Mouse (Mus musculus): ENCODE measurements around the gene Galnt10. TPM values are rescaled to one million over a fixed set of nuclear protein-coding genes. Genes with fewer than 3 reads are reported as not detected.

The Galnt10 gene
- polyA plus RNA-seq, 1 experiment from 2014 or later: 31.4 TPM

DNA sequence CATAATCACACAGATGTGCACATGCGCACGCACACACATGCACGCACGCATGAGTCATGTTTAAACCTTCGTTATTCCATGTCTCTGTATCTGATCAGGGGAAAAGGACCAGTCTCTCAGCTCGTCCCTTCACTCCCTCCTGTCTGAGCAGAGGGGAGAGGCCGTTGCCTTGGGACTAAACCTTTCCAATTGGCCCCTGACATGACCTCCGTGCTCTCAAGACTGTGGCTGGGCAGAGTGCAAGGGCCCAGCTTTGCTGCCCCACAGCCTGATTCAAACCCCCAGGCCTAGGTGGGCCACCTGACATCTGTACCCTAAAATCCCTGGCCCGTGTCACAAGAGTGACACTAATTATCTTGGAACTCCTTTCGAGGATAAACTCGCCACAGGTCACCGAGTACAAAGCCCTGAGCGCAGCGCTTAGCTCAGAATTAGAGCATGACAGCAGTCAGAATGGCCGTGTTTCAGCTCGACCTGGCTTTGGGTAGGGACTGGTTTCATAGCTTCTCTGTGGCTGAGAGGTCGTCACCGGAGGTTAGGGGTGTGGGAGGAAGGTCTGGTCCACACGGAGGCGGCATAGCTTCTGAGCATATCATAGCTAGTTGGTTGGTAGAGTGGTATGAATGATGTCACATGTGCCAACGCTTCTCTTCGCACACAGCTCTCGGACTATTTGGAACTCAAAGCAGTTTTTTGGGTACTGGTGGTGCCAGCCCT lies 7.1 kb downstream of the Galnt10 start:
- Histone ChIP-seq H3K27me3 (no peaks in the 10 kb centered on the region), H3K4me2 (no peak overlapping the region), H3K4me1 (replicated peaks) (peaks cover 72% of the 10 kb centered on the region), H3K9me3 (no peaks in the 10 kb centered on the region), H3K9ac (replicated peaks) (no peak overlapping the region), H3K36me3 (no peaks in the 10 kb centered on the region), H3K27ac (no peak overlapping the region), H3K4me3 (replicated peaks) (no peak overlapping the region)
- ATAC-seq (ENCODE audit: insufficient number of reproducible peaks, insufficient read depth, low FRiP score, low TSS enrichment, low read depth): no peak
- WGBS: 85% methylated on average over 23 of the region's 23 CpGs

DNA sequence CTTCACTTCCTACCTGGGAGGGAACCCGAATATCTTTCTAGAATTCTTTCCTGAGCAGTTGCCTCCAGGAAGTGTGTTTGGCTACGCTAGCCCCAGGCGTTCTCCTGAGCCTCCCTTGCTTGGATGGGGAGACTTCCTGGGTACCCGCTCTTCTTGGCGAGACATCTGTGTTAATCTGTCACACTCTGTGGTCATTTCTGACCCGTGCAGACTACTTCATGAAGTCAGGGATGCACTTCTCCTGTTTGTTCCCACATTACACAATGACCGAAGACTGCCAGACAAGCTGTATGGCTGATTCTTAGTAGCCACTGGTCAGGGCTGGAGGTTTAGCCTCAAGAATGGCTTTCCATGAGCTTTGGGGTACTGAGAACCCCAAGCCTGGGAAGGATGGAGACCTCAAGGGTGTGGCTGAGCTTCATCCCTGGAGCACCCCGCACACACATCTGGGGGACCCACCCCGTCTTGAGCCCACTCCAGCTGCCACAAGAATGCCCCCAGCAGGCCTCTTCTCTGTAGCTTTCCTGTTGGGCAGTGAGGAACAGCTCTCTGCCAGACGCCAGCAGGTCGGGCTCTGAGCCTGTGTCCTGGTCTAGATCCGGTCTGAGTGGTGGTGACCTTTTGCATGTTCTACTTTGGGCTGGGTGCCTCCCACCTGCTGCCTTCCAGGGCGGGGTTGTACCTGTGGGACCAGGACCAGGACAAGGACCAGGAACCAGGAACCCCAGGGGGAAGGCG lies 7.8 kb downstream of the Galnt10 start:
- Histone ChIP-seq H3K9me3 (no peaks in the 10 kb centered on the region), H3K36me3 (no peaks in the 10 kb centered on the region), H3K4me2 (no peak overlapping the region), H3K27me3 (no peaks in the 10 kb centered on the region), H3K4me3 (replicated peaks) (no peak overlapping the region), H3K4me1 (replicated peaks) (peaks cover 72% of the 10 kb centered on the region), H3K9ac (replicated peaks) (no peak overlapping the region), H3K27ac (no peak overlapping the region)
- no peak for ATAC-seq (ENCODE audit: insufficient number of reproducible peaks, insufficient read depth, low FRiP score, low TSS enrichment, low read depth)
- 90% methylated on average over 14 of the region's 14 CpGs for WGBS

DNA sequence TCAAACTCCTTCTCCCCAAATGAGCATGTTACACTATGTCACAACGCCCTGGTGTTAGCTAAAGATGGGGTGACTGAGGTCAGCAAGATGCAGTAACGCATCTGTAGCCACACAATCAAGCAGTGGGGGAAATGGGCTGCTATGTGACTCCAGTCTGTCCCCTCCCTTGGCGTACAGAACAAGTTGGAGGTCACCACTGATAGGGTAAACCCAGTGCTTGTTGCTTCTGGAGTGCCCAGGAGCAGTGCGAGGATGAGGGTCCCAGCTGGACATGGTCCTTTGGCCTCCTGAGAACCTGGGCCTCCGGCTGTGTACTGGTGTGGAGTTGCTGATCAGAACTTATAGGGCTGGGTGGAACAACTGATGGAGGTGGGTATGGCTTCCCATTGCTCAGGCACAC lies 8.6 kb downstream of the Galnt10 start:
- WGBS: 84% methylated on average over 5 of the region's 5 CpGs
- Histone ChIP-seq H3K4me3 (replicated peaks) (no peak overlapping the region), H3K9me3 (no peaks in the 10 kb centered on the region), H3K27me3 (no peaks in the 10 kb centered on the region), H3K36me3 (no peaks in the 10 kb centered on the region), H3K4me1 (replicated peaks) (peaks cover 67% of the 10 kb centered on the region), H3K4me2 (no peak overlapping the region), H3K9ac (replicated peaks) (no peak overlapping the region), H3K27ac (no peak overlapping the region)
- no peak for ATAC-seq (ENCODE audit: insufficient number of reproducible peaks, insufficient read depth, low FRiP score, low TSS enrichment, low read depth)

DNA sequence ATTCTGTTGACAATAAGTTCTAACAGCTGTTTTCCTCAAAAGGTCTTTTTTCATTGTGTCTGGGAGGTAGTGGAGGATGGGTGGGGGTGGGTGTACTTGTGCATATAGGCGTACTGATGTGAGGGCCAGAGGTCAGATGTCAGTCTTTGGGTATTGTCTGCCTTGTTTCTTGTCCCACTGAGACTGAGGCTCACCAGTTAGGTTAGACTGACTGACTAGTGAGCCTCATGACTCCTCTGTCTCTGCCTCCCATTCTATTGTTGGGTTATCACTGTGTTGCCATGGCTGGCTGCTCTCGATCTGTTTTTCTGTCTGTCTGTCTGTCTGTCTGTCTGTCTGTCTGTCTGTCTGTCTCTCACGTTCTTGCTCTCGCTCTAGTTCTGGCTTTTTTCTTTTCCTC lies 9.1 kb downstream of the Galnt10 start:
- H3K4me1 ChIP-seq (replicated peaks): peaks cover 61% of the 10 kb centered on the region
- H3K4me3 ChIP-seq (replicated peaks): no peak overlapping the region
- 62% methylated on average over 4 of the region's 4 CpGs for WGBS
- no peak for ATAC-seq (ENCODE audit: insufficient number of reproducible peaks, insufficient read depth, low FRiP score, low TSS enrichment, low read depth)
- H3K9ac ChIP-seq (replicated peaks): no peak overlapping the region
- H3K36me3 ChIP-seq: no peaks in the 10 kb centered on the region
- no peak overlapping the region for H3K4me2 ChIP-seq
- 0 out of 2 replicates have a peak overlapping the region, but pooled peaks have one; percentile 41 for H3K27ac ChIP-seq
- no peaks in the 10 kb centered on the region for H3K9me3 ChIP-seq
- H3K27me3 ChIP-seq: no peaks in the 10 kb centered on the region

DNA sequence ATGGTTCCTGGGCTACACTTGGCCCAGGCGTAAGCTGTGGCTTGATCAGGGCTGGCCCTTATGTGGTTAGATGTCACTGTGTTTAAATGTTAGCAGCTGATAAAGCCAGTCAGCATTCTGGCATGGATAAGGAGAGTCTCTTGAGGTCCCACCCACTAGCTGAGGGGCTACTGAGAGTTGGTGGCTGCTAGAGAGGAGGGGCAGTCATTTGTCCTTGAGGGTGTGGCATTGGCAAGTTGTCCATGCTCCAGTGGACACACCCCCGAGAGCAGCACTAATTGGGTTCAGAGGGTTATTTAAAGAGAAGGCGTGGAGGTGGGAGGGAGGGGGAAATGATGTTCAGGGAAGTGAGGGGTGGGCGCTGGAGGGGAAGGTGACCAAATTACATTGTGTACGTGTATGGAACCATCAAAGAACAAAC lies 9.7 kb downstream of the Galnt10 start:
- H3K4me3 ChIP-seq (replicated peaks): no peak overlapping the region
- WGBS: 38% methylated on average over 5 of the region's 5 CpGs
- peaks cover 59% of the 10 kb centered on the region for H3K4me1 ChIP-seq (replicated peaks)
- no peak for ATAC-seq (ENCODE audit: insufficient number of reproducible peaks, insufficient read depth, low FRiP score, low TSS enrichment, low read depth)
- H3K36me3 ChIP-seq: no peaks in the 10 kb centered on the region
- H3K4me2 ChIP-seq: no peak overlapping the region
- no peaks in the 10 kb centered on the region for H3K9me3 ChIP-seq
- H3K9ac ChIP-seq (replicated peaks): no peak overlapping the region
- no peaks in the 10 kb centered on the region for H3K27me3 ChIP-seq
- no peak overlapping the region for H3K27ac ChIP-seq

DNA sequence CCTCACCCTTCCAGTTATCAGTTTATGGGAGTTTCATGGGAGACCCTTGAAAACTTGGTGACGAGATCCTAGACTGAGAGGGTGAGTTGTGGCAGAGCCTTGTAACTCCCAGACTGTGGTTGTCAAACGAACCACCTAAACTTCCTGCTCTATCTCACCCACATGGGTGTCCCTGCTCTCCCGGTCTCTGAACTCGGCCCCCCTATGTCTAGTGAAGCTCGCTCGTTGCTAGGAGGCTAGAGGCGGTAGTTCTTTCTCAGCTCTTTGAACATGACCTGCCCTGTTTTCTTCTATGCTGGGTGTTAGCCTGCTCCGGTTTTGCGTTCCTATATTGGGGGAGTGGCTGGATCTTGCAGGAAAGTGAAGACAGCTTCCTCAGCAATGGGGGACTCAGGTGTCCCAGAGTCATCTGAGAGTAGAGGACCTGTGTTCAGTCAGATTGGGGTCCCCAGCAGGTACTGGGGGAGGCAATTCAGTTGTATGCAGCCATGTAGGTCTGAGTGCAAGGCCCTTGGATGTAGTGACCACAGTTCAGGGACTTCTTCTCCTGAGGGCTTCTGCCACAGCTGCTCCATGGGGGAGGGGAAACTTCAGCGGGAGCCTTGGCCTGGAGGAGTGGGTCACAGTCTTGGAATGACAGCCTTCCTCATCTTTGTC lies 10.6 kb downstream of the Galnt10 start:
- no peak overlapping the region for H3K4me3 ChIP-seq (replicated peaks)
- no peak overlapping the region for H3K4me2 ChIP-seq
- H3K9ac ChIP-seq (replicated peaks): no peak overlapping the region
- WGBS: 58% methylated on average over 10 of the region's 10 CpGs
- H3K27ac ChIP-seq: 0 out of 2 replicates have a peak overlapping the region, but pooled peaks have one; percentile 12
- H3K9me3 ChIP-seq: no peaks in the 10 kb centered on the region
- H3K27me3 ChIP-seq: no peaks in the 10 kb centered on the region
- peaks cover 59% of the 10 kb centered on the region for H3K4me1 ChIP-seq (replicated peaks)
- ATAC-seq (ENCODE audit: insufficient number of reproducible peaks, insufficient read depth, low FRiP score, low TSS enrichment, low read depth): no peak
- H3K36me3 ChIP-seq: no peaks in the 10 kb centered on the region

DNA sequence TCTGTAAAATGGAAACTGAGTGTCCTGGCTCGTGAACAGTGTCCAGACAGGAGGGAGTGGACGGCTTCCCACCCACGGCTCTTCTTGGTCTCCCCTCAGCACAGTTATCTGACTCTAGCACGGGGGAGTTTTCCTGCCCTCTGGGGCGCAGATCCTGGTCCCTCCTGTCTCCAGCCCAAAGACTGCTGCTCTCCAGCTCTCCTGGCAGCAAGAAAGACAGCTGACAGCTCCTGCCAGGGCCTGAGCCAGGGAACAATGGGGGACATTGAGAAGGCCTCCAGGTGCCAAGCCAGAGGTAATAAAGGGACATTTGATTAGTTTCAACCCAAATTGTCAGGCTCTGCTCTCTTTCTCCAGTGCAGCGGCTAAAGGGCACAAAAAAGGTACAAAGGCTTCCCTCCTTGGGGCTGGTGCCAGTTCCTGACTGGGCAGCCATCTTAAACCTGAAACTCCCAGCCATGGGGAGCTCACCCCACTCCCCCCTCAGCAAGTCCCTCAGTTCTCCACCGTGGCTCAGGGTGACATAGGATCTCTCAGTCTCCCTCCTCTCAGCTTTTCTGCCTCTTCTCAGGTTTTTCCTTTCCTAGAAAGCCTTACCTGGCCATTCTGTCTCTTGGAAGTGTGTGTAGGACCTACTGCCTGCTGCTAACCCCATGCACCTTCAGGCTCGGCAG lies 11.5 kb downstream of the Galnt10 start:
- Histone ChIP-seq H3K4me2 (no peak overlapping the region), H3K27ac (peak overlapping the region; percentile 72), H3K4me3 (replicated peaks) (no peak overlapping the region), H3K9ac (replicated peaks) (no peak overlapping the region), H3K27me3 (no peaks in the 10 kb centered on the region), H3K9me3 (no peaks in the 10 kb centered on the region), H3K4me1 (replicated peaks) (peaks cover 51% of the 10 kb centered on the region), H3K36me3 (no peaks in the 10 kb centered on the region)
- no peak for ATAC-seq (ENCODE audit: insufficient number of reproducible peaks, insufficient read depth, low FRiP score, low TSS enrichment, low read depth)
- WGBS: 61% methylated on average over 8 of the region's 8 CpGs

DNA sequence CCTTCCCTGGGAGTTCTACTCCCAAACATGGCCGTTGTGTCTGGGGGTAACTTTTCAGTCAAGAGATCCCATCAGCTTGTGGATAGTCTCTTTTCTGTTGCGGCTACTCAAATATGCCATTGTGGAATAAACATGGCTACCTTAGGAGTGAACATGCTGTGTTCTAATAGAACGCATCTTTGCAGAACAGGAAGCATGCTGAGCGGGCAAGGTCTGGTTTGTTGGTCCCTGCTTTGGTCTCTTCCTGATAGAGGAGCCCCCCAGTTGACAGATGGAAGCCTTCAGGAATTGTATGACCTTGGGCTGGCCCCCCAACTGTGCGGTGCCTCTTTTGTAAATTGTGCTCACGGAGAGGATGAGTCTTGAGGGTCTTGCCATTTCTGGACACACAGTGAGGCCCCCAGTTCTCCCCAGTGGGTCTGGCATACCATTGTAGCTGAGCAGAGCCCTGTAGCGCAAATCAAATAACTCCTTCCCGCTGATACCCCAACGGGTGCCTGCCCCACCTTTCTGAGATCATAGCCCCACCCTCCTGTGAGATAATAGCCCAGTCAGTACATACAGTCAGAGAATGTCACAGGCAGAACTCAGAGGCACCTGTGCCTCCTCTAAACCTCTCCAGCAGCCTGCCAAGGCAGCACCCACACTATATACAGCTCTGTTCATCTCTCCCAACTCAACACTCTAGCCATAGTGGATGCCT lies 12.3 kb downstream of the Galnt10 start:
- Histone ChIP-seq H3K4me1 (replicated peaks) (peaks cover 46% of the 10 kb centered on the region), H3K27me3 (no peaks in the 10 kb centered on the region), H3K9me3 (no peaks in the 10 kb centered on the region), H3K4me2 (no peak overlapping the region), H3K4me3 (replicated peaks) (no peak overlapping the region), H3K27ac (0 out of 2 replicates have a peak overlapping the region, but pooled peaks have one; percentile 72), H3K36me3 (no peaks in the 10 kb centered on the region), H3K9ac (replicated peaks) (no peak overlapping the region)
- no peak for ATAC-seq (ENCODE audit: insufficient number of reproducible peaks, insufficient read depth, low FRiP score, low TSS enrichment, low read depth)
- 94% methylated on average over 9 of the region's 9 CpGs for WGBS

- Histone ChIP-seq H3K27ac (no peak overlapping the region), H3K9ac (replicated peaks) (no peak overlapping the region), H3K9me3 (no peaks in the 10 kb centered on the region), H3K4me1 (replicated peaks) (peaks cover 50% of the 10 kb centered on the region), H3K4me3 (replicated peaks) (no peak overlapping the region), H3K4me2 (no peak overlapping the region), H3K36me3 (no peaks in the 10 kb centered on the region), H3K27me3 (no peaks in the 10 kb centered on the region)
- no peak for ATAC-seq (ENCODE audit: insufficient number of reproducible peaks, insufficient read depth, low FRiP score, low TSS enrichment, low read depth)
- WGBS: 91% methylated on average over 3 of the region's 3 CpGs
Measured at GRCm38 (mm10) chr11:57658214-57658613, 13.0 kb downstream of the Galnt10 start.

GRCm38 (mm10) chr11:57658751-57659150 lies 13.5 kb downstream of the Galnt10 start:
- no peak for ATAC-seq (ENCODE audit: insufficient number of reproducible peaks, insufficient read depth, low FRiP score, low TSS enrichment, low read depth)
- 90% methylated on average over 6 of the region's 6 CpGs for WGBS
- no peaks in the 10 kb centered on the region for H3K27me3 ChIP-seq
- no peak overlapping the region for H3K4me2 ChIP-seq
- no peak overlapping the region for H3K4me3 ChIP-seq (replicated peaks)
- H3K9ac ChIP-seq (replicated peaks): no peak overlapping the region
- H3K36me3 ChIP-seq: no peaks in the 10 kb centered on the region
- H3K4me1 ChIP-seq (replicated peaks): peaks cover 54% of the 10 kb centered on the region
- H3K9me3 ChIP-seq: no peaks in the 10 kb centered on the region
- no peak overlapping the region for H3K27ac ChIP-seq
